Mouse (Mus musculus) lung, postnatal 10 days (tissue): ENCODE results near the gene Ppp3r1.

Experiments used
- DNase-seq: peaks from one replicate; pipeline ENCODE4 v3.0.0; 2021

Gene Ppp3r1

DNA sequence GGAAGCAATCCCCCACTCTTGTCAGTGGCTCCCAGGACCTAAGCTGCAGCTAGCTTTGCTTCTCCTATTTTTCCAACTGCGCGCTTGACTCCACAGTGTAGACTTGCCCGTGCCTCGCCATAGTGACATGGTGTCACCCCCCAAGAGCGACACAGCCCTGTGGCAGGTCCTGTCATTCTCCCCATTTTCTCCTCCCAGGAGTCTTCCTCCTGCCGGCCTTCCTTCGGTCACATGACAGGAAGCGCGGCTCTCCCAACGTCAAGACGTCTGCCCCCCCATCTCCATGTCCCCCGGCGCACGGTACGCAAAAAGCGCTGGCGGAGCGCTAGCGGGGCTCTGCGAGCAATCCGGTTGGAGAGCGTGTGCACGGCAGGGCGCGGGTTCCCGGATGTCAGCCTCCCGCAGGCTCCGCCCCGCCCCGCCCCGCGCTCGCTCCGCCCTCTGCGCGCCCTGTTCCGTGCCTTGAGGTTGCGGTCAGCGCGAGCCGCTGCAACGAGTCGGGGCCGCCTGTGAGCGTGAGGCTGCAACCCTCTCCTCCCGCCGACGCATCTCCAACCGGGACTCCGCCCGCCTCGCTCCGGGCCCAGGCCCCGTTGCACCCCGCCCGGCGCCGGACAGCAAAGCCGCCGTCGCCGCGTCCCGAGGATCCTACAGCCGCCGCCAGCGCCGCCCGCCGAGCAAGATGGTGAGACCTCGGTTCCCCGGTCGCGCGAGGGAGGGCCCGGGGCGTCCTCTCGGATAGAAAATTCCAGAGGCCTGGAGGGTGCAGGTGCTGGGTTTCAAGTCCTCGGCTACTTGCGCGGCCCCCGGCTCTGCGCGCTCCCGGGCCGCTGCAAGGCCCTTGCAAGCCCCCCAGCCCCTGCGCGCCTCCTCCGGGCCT lies at the start of gene Ppp3r1:
Gene Ppp3r1, plus strand, starts transcription at position 406 of the 880 bp plus-strand sequence.
- DNase-seq: peak; percentile 98

DNA sequence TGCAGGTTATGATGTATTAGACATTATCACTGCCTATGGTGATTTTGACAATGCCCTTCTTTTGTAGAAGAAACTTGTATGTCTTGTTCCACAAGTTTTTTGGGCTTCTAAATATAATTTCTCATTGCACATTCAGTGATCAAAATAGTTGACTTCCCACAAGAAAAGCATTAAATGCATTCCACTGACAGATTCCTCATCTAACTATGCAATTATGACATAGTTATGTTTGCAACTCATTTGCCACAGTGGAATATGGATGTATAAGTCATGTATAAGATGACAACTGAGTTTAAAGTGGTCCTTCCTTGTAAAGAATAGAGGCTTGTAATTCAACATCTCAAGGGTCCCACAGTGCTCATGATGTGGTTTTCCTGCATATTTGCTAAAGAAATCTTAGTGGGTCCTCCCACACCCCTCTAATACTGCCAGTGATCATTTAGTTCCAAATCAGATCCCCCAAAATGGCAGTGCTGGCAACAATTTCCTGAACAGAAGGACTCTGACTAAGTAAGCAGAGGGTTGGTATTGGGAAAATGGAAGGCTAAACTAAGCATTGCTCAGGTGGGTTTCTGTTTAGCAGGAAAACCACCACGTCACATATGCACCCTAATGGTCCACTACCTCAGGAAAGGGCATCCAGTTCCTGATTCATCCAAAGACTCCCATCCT lies 46.5 kb upstream of the Ppp3r1 start:
- DNase-seq: no peak

DNA sequence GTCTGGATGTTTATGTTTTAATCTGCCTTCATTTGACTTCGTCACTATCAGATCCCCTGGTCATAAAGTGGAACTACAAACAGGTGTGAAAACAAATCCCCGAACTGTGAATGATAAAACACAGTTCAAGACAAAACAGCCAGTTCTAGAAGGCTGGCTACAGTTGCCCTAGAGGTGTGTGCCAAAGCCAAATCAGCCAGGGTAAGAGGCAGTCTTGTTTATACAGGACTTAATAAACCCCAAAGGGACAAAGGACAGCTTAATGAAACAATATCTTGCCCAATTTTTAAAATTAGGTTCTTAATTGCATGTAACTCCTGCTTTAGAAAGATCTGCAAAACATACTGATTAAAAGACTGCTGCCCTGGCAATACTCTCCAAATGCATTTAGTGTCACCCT lies 32.6 kb upstream of the Ppp3r1 start:
- no peak for DNase-seq

DNA sequence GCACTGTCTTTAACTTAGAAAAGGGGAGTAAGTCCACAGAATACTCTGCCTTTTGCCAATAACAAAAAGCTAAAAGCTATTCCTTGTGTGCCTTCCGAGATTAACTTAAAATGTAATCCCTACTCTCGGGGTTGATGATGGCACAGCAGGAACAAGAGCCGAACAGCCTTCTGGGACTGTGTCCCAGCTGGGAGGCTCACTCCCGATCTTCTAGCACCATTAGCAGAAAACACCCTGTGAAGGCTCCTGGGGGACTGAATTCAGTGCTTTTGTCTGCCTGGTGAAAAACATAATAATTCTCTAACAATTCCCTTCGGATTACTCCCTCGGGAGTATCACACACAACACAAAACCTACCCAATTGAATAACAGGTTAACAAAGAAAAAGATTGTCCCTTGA lies 23.4 kb upstream of the Ppp3r1 start:
- DNase-seq: no peak

DNA sequence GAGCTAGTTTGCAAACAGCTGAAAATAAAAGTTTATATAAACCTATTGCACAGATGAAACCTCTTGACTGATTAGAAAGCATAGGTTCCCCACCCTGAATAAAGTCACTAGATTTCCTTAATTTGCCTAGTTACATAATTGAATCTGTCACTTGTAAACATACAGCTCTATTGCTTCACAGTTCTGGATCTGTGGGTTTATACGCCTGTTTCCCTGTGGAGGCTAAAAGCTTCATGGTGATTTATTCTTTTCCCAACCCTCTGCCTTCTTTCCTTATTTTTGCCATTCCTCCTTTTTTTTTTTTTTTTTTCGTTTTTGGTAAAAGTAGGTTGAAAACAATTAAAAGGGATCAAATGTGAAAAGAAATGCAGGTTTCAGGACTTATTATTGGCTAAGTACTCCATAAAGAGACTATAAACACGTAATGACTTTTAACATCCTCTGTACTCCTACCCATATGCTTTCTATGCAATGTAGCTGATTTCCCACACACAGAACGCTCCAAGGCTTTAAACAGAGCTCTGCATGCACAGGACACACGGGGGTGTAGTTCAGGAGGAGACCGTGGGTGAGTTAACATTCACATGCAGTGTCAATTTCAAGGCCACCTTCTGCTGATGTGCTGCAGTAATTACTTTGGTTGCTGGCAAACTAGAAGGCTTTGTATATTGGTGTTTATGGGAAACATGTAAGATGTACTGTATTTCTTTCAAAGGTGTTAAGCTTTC lies 20.6 kb upstream of the Ppp3r1 start:
- DNase-seq: no peak

DNA sequence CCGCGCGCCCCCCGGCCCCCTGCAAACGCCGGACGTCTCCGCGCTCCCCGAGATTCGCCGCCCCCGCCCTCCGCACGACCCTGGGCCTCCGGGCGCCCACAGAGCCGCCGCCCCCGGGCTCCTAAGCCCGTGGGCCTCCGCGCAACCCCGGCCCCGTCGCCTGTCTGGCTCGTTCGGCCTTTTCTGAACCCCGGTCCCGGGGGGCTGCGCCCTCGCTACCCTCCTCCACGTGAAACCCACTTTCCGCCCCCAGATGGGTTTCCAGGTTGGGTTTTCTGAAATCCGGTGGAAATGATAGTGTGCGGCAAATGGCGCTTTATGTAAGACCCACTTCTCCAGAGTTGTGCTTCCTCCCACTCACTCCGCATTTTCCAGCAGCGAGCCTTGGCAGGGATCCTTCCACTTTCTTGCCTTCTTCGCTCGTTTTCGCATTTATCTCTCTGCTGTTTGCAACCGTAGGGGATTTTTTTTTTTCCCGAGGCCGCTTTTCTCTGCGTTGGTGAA lies 727 bp downstream of the Ppp3r1 start:
- DNase-seq: peak; percentile 38

DNA sequence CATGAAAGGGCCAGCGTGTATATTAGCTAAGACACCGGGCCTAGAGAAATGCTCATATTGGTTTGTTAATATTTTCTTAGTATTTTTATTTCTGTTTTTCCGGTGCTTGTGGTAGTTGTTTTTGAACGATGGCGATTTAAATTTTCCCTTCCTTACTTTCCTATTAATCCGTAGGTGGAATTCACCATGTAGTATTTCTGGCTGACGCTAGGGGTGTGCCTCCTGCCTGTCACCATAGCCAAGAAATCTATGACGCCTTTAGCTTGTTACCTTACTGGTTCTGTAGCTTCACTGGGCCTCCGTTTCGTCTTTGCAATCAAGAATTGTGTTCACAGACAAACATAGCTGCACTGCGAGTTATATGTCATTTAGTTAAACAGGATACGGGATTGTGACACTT lies 1.2 kb downstream of the Ppp3r1 start:
- DNase-seq: peak; percentile 69

DNA sequence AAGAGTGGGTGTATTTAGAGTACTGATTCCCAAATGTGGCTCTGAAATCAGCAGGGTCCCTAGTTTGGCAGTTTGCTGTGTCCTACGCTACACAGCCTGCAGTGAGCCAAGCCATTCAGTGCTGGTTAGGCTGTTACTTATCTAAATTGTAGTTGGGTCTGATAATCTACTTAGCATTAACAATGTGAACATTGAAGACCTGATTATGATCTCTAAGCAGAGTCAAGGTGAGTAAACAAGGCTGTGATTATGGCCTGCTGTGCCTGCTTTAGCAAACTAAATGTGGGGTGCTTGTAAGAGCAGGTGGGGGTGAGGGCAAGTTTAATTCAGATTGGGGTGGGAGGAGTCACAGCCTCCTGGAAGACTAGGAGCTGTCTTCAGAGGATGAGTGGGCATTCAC lies 4.9 kb downstream of the Ppp3r1 start:
- no peak for DNase-seq

DNA sequence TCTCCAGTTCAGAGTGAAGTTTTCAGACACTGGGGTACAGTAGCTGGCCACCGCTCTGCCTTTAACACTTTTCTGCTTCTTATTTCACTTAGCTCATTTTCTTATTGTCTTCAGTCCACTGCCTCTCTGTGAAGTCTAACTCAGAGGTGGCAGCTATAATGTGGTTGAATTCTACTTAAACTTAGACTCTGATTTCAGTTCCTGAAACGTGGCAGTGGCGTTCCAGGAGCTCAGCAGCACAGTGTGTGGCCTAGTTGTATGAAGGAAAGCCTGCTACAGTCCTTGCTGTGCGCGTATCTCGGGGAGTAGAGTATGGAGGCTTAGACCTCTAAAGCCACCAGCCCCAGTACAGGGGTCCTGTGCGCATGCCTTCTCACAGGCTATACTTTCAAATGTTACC lies 7.6 kb downstream of the Ppp3r1 start:
- no peak for DNase-seq

DNA sequence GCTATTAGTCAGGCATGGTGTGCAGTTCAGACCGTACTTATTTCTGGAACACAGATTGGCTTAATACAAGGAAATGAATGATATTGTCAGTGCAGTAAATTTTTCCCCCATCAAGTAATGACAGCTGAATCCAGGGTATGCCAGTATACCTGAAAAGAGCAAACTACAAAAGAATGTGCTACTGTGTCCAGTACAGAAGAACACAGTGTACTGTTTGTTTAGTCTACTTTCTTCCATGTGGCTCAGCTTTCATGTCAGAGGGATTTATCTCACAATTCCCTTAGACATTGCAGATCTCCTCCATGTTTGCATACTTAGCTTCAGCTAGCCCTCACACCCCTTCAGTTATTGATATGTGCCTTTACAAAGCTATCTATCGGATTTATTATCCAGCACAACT lies 10.2 kb downstream of the Ppp3r1 start:
- DNase-seq: no peak

DNA sequence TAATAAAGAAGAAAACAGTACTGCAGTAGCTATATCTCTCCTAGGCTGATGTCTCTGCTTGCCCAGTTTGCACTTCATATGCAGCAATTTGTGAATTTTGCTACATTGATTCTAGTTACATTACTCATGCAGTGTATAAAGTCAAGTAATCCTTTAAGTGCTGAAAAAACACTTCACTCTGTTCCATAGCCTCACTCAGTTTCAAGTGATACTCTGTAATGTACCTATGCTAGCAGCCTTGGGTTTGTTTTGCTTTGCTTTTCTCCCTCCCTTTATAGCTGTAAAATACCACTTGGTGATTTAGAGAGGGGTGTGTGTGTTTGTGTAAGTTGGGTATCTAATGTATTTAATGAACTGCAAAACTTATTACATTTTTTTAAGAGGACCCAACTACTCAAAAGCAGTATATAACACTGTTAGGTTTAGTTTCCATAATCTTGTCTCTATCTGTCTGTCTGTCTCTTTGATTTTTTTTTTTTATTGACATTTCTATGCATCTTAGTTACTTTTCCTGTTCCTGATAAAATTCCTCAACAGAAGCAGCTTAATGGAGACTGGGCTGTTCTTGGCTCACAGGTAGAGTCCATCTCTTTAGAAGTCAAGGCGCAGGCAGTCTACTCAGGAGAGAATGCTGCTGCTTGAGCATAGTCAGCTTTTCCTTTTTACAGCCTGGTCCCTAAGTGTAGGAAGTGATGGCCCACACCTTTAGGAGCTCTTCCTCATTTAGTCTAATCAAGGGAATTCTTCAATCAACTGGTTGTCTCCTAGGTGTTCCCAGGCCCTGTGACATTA lies 12.1 kb downstream of the Ppp3r1 start:
- no peak for DNase-seq

DNA sequence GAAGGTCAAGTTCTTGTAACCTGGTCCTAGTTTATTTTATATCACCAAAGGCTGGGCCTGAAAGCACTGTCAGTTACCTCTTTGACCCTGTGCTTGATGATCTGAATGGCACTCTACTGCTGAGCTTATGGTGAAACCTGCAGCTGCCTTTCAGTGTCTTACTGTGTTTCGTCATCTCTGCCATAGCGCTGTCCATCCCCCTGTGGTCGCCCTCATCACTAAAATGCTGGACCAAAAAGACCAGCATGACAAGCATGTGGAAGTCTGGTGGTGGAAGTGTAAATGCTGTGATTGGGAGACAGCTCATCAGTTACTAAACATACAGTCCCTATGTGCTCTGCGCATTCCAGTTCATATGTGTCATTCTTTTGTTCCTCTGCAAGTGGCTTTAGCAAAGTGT lies 13.2 kb downstream of the Ppp3r1 start:
- no peak for DNase-seq

DNA sequence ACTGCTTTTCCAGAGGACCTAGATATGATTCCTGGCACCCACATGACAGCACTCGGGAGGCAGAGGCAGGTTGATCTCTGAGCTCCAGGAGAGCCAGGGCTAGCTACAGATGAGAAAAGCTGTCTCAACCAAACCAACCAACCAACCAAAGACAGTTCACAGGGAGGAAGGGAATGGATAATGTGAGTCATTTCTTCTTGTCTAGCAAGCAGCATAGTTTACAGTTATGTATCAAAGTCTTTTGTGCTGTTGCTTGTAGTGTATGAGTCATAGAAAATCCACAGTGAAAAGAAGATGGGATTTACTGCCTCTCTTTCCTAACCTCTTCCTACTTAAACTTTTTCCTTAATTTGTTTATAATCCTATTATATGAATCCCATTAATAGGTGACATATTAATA lies 17.6 kb downstream of the Ppp3r1 start:
- no peak for DNase-seq

DNA sequence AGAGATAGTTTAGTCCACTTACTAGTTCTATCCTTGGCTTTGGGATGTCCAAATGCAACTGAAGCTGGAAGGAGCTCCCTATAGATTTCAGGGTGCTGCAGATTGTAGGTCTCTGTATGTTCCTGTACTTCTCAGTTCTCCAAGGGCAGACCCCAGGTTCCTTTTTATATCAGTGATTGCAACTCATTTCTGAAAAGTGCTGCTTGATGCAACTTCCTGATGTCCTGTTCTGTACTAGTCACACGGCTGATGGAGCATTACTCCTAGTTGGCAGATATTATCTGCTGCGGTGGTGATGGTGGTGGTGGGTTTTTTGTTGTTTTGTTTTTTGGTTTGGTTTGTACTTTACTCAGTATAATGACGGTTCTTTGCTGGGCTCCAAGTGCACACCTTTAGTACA lies 21.7 kb downstream of the Ppp3r1 start:
- no peak for DNase-seq

DNA sequence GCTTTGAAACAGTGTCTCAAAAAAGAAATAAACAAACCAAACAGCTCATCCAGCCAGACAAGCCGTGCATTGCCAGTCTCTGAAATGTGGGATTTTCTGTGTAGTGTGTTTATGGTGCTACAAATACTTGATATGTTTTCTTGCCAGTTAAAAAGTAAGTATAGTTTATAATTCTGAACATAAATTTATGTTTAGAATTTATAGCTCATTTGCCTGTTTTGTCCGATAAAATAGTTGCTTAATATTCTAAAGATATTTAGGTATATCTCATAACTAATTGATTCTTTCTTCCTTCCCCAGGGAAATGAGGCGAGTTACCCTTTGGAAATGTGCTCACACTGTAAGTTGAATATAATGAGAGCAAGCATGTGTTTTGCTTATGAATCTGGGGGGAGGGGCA lies 22.7 kb downstream of the Ppp3r1 start, which contains the start of gene Wdr92:
Gene Wdr92, plus strand, starts transcription at position 301 of the 400 bp plus-strand sequence.
- DNase-seq: no peak

DNA sequence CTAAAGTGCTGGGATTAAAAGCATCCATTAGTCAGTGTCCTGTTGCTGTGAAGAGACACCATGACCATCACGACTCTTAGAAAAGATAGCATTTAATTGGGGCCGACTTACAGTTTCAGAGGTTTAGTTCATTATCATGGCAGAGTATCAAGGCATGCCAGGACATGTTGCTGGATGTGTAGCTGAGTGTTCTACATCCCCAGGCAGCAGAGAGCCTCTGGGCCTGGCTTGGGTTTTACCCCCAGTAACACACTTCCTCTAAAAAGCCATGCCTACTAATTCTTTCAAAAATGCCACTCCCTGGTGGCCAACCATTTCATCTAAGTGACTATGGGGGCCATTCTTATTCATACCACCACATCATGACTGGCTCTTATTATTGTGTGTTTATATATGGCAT lies 24.1 kb downstream of the Ppp3r1 start:
- DNase-seq: no peak

DNA sequence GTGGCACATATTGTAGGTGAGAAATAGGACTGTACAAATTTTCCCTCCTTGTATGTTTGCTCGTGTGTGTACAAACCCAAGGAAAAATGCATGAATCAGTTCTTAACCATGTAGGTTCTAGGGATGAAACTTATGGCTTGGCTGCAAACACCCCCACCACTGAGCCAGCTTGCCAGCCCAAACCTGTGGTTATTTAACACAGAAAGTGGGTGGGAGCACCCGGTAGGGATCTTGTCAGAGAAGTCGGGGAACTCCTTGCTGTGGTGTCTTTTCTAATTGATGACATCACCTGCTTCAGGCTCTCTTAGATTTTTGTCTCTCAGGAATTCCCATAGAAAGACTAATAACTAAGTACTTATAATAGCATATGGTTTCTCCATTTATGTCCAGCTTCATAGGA lies 28.6 kb downstream of the Ppp3r1 start:
- no peak for DNase-seq

DNA sequence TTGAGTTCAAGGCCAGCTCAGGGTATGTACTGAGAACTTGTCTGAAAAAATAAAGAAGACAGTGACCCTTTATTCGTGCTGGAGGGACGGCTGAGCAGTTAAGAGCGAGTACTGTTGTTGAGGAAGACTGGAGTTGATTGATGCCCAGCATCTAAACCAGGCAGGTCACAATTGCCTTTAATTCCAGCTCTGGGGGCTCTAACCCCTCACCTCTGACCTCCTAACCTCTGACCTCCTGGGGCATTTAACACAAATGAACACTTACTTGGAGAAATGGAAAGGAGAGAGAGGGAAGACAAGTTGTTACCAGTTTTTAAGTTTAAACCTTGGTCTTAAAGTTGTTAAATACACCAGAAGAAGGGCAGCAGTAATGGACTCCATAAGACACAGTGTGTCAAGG lies 29.7 kb downstream of the Ppp3r1 start:
- DNase-seq: no peak

DNA sequence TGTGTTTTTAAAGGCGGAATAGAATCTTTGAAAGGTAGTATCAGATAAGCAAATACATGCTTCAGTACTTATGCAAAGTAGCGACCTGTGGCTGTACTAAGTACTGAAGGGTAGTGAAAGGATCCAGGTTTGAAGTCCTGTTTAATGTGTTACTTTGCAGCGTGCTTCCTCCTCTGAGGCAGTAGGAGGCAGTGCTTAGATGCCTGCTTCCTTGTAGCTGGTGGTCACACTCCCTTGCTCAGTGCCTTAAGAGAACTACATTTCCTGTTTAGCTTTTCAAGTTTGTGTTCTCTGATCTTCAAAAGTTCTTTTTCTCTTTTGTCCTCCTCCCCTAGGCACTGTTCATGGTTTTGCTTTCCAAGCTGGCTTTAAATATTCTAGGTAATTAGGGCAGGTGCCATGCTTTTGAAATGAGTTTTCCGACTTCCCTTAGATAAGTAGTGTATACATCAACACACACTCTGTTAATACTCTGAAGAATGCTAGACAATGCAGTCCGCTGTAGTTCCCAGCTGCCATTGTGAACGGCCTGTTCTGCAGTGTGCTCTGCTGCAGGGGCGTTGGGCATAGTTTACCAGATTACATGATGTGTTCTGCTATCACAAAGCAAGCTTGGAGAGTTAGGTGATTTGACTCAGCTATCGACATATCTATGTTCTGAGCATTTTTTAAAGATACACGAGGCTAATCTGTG lies 33.2 kb downstream of the Ppp3r1 start:
- DNase-seq: peak; percentile 16

DNA sequence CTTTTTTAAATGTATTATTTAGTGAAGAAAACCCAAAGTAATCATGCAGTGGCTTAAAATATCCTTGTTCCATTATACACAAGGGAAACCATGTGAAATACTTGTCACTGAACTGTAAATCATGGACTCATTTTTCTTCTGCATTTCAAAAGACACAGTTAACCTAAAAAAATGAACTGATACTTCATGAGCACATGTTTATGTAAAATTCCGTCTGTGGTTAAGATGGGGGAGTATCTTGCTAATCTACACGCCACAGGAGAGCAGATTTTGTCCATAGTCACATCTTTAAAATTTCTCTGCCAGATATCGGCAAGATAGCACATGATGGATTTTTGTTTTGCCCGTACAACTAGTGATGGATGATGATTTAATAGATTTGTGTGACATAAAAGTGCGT lies 40.1 kb downstream of the Ppp3r1 start:
- DNase-seq: no peak

DNA sequence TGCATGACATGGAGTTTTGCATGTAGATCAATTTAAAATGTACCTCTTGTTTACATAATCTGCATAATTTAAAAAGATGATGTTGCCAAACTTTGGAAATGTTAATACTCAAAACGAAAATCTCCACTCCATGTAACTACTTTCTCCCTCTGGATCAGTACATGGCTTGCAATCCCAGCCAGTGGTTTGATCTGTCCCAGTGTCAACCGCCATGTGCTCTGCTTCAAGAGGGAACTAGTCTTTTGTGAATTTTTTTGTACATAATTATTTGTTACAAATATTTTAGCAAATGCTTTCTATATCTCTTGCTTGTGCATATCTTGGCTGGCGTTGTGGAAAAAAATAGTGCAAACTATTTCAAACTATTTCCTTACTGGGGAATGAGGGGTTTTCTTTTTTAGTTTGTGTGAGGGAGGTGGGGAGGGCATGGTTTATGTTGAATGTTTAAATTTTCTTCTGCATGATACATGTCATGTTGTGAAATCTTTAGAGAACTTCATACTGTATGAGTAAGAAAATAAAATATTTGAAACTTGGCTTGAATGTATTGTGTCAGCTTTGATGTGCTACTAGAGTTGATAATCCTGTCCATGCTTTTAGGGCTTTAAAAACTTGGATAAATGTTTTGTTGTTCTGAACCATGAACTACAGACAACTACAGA lies 40.9 kb downstream of the Ppp3r1 start:
- no peak for DNase-seq
